Mouse (Mus musculus) kidney, postnatal 25 days (tissue): Measurements from ENCODE around the gene Mars2.

Source experiments
- DNase-seq, 2 experiments: peaks; one replicate each; pipeline ENCODE4 v3.0.0; 2021; ENCODE audit warnings: mixed read lengths in 2 of 2

The Mars2 gene

DNA sequence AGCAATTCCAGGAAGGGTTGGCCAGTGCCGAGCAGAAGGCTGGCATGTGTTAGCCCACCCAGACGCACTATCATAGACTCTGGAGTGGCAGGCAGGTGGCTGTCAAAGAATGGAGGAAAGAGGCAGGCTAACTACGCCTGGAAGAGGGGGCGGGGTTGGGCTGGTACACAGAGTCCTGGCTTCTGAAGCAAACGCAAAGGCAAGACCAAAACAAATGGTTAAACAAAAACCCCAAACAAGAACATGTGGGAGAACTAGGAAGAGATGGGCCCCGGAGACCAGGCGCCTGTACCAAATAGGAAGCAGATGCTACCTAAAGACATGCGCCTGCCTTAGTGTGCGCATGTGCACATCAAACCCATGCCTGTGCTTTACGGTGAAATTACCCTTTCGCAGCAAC is 12.9 kb upstream of the Mars2 start:
- no peak for DNase-seq

DNA sequence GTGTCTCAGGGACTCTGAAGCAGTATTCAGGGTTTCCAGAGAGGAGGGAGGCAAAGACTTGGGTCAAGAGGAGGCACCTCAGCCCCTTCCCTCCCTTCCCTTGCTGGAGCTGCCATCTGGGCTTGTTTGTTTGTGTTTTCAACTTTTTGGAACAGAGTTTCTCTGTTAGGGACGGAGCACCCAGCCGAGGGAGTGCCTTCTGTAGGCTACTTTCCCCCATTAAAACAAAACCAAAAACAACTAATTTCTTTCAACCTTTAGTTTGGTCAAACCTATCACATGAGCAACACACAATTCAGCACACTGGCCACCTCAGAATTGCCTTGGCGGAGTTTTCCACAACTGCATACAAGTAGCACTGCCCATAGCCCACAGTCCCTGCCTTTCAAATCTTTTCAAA is 11.6 kb upstream of the Mars2 start:
- DNase-seq = no peak

DNA sequence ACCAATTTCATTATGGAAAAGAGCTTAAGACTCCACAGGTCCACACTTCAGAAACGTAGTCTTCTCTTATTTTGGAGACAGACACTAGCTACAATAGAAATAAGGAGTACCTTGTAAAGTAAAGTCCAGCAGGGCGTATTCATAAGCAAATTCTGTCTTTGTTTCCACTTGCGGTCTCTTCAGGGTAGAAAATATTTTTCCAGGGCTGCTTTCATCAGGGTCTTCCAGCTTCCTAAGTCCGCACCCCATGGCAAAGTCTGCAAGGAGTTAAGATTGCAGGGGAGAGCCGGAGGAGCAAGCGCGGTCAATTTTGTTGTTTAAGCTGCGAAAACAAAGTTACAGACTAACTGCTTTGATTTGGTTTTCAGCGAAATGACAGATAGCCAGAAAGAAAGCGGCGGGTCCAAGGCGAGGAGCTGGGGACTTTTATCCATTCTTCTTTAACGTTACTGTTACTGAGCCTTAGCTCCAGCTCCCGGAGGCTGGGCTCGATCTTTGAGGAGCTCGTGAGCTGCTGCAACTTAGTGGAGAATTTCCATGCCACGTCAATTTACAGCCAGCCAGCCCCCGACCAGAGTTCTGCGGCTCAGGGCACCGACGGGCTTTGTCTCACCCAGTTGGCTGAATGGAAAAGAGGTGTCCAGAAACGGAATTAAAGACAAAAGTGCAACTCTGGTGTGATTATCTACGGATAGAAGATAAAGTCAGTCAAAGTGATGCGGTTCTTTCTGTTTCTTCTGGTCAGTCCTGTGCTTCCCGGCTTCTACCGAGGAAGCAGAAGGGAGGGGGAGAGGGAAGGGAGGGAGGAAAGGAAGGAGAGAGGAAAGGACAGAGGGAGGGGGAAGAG is 10.7 kb upstream of the Mars2 start, which contains the start of gene Rftn2:
TSS of gene Rftn2 (minus strand) at position 772 of the 847 bp plus-strand sequence.
- DNase-seq = peak in 1 of 2 experiments; percentile 27

DNA sequence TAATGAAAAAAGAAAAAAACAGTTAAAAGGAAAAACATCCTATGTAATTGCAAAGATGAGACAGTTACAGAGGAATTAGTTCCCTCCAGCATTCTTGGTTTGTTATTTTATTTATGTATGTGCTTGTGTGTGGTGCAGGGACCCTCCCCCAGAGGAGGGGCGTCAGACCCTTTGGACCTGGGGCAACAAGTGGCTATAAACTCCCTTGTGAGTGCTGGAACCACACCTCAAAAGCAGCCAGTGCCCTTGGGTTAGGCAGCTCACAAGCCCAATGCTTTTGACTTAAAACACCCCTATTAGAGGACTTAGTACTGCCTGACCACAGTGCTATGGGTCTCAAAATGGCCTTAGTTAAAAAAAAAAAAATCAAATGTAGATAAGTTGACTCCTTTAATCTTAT is 9.6 kb upstream of the Mars2 start:
- no peak for DNase-seq

DNA sequence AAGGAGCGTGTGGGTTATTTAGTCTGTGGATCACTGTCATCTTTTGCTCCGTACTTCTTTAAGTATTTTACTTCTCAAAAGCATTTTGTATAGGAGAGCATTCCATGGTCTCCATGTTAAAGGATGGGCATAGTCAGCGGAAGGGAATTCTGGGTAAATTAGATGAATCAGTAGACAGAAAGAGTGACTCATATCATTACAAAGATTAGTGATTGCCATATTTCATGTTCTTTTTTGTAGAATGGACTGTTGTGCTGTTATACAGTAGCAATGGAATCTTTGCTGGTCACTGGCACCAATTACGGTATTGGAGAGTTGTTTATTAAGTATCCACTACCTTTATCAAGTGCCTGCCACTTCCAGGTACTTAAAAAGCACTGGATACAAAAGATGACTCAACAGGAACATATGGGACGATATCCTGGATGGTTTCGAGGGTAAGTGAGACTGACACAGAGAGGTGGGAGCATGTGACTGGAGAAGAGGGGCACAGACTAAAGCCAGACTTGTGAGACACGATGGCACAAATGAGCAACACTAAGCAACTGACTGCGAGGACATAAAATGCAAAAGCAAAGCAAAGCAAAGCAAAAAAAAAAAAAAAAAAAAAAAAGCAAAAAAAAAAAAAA is 8.6 kb upstream of the Mars2 start:
- DNase-seq = no peak

DNA sequence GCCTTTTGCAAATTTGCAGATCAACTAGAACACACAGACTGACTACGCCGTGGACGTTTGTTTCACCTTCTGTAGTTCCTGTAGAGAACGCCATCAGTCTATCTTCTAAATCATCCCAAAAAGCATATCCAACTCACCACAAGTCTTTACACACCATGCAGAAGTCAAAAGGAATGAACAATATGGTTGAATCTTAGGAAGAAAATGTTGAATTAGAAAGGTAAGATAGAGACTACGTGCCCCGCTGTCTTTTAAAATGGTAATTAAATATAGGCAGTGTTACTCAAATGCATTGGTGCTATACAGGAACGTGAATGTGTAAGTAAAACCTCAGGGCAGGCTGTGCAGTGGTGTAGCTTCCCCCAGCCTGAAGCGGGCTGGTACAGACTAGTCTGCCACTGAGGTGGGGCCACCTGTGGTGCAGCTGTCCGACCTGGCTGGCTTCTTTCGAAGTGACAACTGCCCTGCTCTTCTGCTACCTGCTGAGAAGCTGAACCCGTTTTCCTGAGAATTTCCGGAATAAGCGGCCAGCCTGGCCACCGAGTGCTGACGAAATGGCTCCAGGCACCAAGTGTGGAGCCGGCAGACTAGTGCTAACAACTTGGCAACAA is 2.0 kb upstream of the Mars2 start:
- DNase-seq = no peak

DNA sequence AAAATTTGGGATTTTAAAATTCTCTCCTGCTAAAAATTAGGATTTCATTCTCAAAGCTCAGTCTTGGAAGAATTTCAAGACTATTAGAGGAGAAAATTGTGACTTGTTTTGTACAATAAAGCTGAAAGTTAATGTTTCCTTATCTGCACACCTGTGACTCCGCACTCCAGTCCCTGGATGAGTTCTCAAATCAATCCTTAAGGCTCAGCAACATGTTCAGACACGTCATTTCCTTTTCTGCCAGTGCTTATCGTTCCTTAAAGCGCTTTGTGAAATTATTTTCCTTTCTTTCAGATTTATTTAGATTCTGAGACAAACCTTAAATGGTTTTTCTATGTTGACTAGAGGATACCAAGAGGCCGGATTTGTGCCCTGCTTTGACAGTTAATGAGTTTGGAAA is 490 bp upstream of the Mars2 start:
- DNase-seq = no peak

DNA sequence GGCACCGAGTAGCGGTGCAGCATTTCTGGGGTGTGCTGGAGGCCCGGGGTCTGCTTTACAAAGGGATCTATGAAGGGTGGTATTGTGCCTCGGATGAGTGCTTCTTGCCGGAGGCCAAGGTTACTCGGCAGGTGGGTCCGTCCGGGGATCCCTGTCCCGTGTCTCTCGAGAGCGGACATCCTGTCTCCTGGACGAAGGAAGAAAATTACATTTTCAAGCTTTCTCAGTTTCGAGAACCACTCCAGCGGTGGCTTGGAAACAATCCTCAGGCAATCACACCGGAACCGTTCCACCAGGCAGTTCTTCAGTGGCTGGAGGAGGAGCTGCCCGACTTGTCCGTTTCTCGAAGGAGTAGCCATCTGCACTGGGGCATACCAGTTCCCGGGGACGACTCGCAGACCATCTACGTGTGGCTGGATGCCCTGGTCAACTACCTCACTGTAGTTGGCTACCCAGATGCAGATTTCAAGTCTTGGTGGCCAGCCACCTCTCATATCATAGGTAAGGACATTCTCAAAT is 725 bp downstream of the Mars2 start:
- DNase-seq = peak; percentile 28 to 54

DNA sequence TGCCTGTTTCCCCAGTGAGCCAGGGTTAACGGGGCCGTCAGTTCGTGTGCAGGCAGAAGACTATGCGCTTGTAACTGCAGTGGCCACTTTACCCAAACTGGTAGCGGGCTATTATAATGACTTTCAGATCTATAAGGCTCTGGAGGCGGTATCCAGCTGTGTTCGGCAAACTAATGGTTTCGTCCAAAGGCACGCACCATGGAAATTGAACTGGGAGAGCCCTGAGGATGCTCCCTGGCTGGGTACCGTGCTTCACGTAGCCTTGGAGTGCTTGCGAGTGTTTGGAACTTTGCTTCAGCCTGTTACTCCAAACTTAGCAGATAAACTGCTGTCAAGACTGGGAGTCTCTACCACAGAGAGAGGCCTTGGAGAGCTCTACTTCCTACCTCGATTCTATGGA is 1.5 kb downstream of the Mars2 start:
- DNase-seq = no peak

DNA sequence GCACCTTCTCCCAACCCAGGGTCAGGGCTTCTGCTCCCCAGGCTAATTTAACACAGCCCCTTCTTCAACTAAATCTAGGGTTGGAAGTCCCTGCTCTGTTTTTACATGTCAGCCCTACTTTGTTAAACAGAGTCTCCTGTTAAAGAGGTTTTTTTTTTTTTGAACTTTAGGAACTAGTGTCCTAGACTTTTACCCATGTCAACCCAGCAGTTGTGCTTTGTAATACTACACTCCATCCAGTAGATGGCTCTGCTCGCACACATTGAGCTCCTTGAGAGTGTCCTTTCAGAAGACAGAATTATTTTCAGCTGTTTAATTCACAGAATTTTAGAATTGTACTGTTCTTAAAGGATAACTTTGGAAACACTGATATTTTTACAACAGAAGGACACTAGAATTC is 2.3 kb downstream of the Mars2 start:
- peak; percentile 35 to 52 for DNase-seq

DNA sequence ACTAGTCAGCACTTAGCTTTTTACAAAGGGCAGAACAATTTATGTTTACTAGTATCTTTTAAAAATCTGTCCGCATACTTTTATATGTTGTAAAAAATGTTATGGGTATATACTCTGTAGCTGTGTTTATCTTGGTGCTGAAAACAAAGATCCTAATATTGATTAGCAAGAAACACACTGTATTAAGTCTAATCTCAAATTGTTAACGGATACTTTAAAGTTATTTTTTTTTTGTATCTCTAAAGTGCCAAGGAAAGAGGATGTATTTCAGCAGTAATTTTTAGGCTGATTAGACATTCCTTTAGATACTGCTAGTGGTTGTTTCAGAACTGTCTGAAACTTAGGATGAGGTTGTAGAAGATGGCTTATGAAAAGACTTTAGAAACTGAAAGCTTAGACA is 9.4 kb downstream of the Mars2 start:
- no peak for DNase-seq

DNA sequence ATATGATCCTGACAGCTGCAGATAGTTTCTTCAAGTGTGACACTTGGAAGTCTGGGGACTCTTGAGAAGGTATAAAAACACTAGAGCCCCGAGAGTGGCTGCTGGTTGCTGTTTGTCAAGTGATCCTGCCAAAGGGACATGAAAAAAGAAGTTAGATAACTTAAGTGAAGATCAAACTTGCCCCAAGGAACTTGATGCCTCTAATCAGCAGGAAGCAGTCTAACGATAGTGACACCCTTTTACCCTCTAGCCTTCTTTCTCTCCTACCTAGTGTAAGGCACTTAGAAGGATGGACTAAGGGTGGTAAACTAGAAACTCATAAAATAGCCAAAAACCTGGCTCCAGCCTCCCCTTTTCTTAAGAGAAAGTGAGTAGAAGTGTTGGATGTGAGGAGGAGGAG is 27.4 kb downstream of the Mars2 start:
- DNase-seq = no peak

DNA sequence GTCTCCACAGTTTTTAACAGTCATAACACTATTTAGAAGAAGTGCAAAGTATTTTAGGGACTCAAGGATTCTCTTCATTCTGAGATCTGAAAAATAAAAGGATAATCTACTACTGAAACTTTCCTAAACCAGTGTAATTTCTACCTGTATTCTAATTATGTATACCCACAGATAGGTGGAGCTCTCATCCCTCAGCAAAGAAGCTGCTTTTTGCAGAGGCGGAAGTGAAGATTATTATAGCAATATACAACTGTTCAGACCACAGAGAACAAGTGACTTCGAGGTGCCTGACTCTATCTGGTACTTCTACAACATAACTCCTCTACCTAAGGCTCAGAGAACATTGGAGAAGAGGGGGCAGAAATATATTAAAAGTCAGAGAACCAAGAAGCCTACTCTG is 28.5 kb downstream of the Mars2 start:
- no peak for DNase-seq

DNA sequence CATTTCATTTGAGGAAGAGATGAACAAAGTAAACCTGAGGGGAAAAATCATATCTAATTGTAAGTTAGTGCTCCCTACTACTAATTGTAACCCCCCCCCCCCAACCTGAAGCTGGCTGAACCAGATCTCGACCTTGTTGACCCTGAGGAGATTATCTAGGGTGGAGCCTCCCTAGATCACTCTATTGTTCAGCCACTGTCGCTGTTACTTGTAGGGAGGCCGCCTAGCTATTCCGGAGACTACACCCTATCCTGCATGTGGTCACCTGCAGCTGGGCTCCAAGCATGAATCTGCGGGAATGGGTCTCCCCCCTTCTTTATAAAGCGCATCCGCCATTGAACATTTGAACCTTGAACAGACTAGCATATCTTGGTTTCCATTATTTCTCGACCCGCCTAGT is 42.1 kb downstream of the Mars2 start:
- no peak for DNase-seq
